Mouse (Mus musculus) midbrain, embryonic 12.5 days (tissue): ENCODE data around the gene Bcap29. TPM values are rescaled to one million over a fixed set of nuclear protein-coding genes. Genes with fewer than 3 reads are reported as not detected.

Experiments used
- ATAC-seq: fragments of 200-750 bp; cut with Nextera tagmentation; 2 replicates; pipeline ENCODE4 v1.8.0; 2017; ENCODE audit warnings: low read depth, moderate TSS enrichment, moderate library complexity; ENCODE audit not compliant: low FRiP score
- H3K27ac ChIP-seq: fragments of 300-500 bp; sonication (generic); replicated peaks from 2 replicates; pipeline ENCODE4 v1.5.1; 2016; ENCODE audit warnings: mild to moderate bottlenecking
- H3K27me3 ChIP-seq: fragments of 300-500 bp; sonication (generic); 2 replicates; pipeline ENCODE4 v1.6.1; 2016; ENCODE audit warnings: mild to moderate bottlenecking
- H3K36me3 ChIP-seq: fragments of 300-500 bp; sonication (generic); 2 replicates; pipeline ENCODE4 v1.6.1; 2016
- H3K4me1 ChIP-seq: fragments of 300-500 bp; sonication (generic); 2 replicates; pipeline ENCODE4 v1.6.1; 2016
- H3K4me2 ChIP-seq: fragments of 300-500 bp; sonication (generic); replicated peaks from 2 replicates; pipeline ENCODE4 v1.6.1; 2016; ENCODE audit warnings: mild to moderate bottlenecking, moderate library complexity
- H3K4me3 ChIP-seq: fragments of 300-500 bp; sonication (generic); 2 replicates; pipeline ENCODE4 v1.5.1; 2016; ENCODE audit warnings: mild to moderate bottlenecking
- H3K9ac ChIP-seq: fragments of 300-500 bp; sonication (generic); replicated peaks from 2 replicates; pipeline ENCODE4 v1.6.1; 2016; ENCODE audit warnings: mild to moderate bottlenecking, moderate library complexity
- H3K9me3 ChIP-seq: fragments of 300-500 bp; sonication (generic); 2 replicates; pipeline ENCODE4 v1.6.1; 2016; ENCODE audit warnings: mild to moderate bottlenecking
- WGBS: fragments of 180-500 bp; shearing (Covaris S2); methylation state at CpG from one replicate; pipeline ENCODE4 v1.1.7; 2016; 5-methylcytosine and 5-hydroxymethylcytosine counted together
- polyA plus RNA-seq: library from polyadenylated mRNA; unstranded; fragments of >200 nt; fragmentation: Nextera tagmentation; extraction: Ambion mirVana; gene quantifications from 2 replicates; pipeline ENCODE4 v1.2.1, GENCODE M21; 2016

Bcap29 gene
- polyA plus RNA-seq, 1 experiment from 2014 or later: 26.7 TPM

GRCm38 (mm10) chr12:31613353-31613752, 21.1 kb downstream of the Bcap29 start:
- ATAC-seq: no peak
- WGBS: 49% methylated on average over 4 of the region's 4 CpGs
- H3K9me3 ChIP-seq: no peaks in the 10 kb centered on the region
- no peak overlapping the region for H3K9ac ChIP-seq
- no peaks in the 10 kb centered on the region for H3K27me3 ChIP-seq
- H3K36me3 ChIP-seq: 0 out of 2 replicates have a peak, but pooled peaks cover 3% of the 10 kb centered on the region
- no peak overlapping the region for H3K4me2 ChIP-seq
- H3K27ac ChIP-seq: no peak overlapping the region
- no peak overlapping the region for H3K4me3 ChIP-seq
- no peaks in the 10 kb centered on the region for H3K4me1 ChIP-seq

- H3K4me2 ChIP-seq: no peak overlapping the region
- no peak overlapping the region for H3K4me3 ChIP-seq
- WGBS: 9% methylated on average over 3 of the region's 3 CpGs
- no peaks in the 10 kb centered on the region for H3K9me3 ChIP-seq
- no peak for ATAC-seq
- H3K36me3 ChIP-seq: no peaks in the 10 kb centered on the region
- H3K27ac ChIP-seq: no peak overlapping the region
- H3K9ac ChIP-seq: no peak overlapping the region
- H3K27me3 ChIP-seq: no peaks in the 10 kb centered on the region
- no peaks in the 10 kb centered on the region for H3K4me1 ChIP-seq
Observed at GRCm38 (mm10) chr12:31608138-31608537, 26.3 kb downstream of the Bcap29 start.

GRCm38 (mm10) chr12:31604894-31605293, 29.6 kb downstream of the Bcap29 start:
- no peak overlapping the region for H3K9ac ChIP-seq
- H3K27ac ChIP-seq: no peak overlapping the region
- H3K36me3 ChIP-seq: no peaks in the 10 kb centered on the region
- H3K27me3 ChIP-seq: no peaks in the 10 kb centered on the region
- WGBS: 85% methylated on average over 3 of the region's 3 CpGs
- H3K4me3 ChIP-seq: no peak overlapping the region
- H3K4me2 ChIP-seq: no peak overlapping the region
- H3K4me1 ChIP-seq: no peaks in the 10 kb centered on the region
- ATAC-seq: no peak
- H3K9me3 ChIP-seq: no peaks in the 10 kb centered on the region

DNA sequence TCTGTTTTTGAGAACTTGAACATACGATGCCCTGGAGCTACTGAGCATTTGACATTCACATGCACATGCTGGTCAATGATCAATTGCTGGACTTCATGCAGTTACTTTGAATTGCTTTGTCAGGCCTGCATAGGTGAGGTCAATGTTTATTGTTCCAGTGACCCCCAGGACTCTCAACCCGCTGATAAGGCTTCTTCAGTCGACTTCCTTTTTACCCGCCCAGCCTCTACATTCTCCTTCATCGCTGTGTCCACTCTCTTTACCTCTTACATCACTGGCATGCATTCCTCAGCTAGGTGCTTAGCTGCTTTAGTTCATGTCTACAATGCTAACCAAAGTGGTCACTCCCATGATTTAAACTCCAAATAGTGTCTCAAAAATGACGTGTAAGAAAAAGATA, 30.9 kb downstream of the Bcap29 start:
- H3K4me2 ChIP-seq: no peak overlapping the region
- H3K4me3 ChIP-seq: no peak overlapping the region
- 77% methylated on average over 6 of the region's 6 CpGs for WGBS
- no peaks in the 10 kb centered on the region for H3K27me3 ChIP-seq
- no peak overlapping the region for H3K27ac ChIP-seq
- ATAC-seq: no peak
- H3K36me3 ChIP-seq: no peaks in the 10 kb centered on the region
- no peak overlapping the region for H3K9ac ChIP-seq
- no peaks in the 10 kb centered on the region for H3K4me1 ChIP-seq
- no peaks in the 10 kb centered on the region for H3K9me3 ChIP-seq

- 70% methylated on average over 3 of the region's 3 CpGs for WGBS
- H3K36me3 ChIP-seq: no peaks in the 10 kb centered on the region
- no peak overlapping the region for H3K4me2 ChIP-seq
- H3K9me3 ChIP-seq: no peaks in the 10 kb centered on the region
- no peaks in the 10 kb centered on the region for H3K27me3 ChIP-seq
- H3K27ac ChIP-seq: no peak overlapping the region
- no peaks in the 10 kb centered on the region for H3K4me1 ChIP-seq
- no peak overlapping the region for H3K4me3 ChIP-seq
- no peak for ATAC-seq
- no peak overlapping the region for H3K9ac ChIP-seq
Observed at GRCm38 (mm10) chr12:31594296-31594695, 40.2 kb downstream of the Bcap29 start.

DNA sequence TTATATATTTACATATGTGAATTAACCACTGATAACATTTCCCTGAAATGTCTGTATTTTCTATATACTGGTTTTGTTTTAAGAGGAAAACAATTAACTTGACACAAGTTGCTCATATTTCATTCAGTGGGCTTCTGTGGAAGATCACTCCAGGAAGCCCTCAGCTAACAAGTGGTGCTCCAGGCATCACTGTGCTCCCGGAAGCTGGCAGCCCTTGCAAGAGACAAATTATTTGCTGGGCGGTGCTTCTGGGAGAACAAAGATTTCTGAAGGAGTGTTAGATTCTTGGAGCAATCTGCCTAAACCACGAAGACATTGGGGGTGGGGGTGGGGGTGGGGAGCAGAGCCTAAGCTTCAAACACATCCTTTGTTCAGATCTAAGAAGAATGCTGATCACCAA, 42.4 kb downstream of the Bcap29 start:
- ATAC-seq: no peak
- H3K4me1 ChIP-seq: no peaks in the 10 kb centered on the region
- WGBS: 39% methylated on average over 3 of the region's 3 CpGs

DNA sequence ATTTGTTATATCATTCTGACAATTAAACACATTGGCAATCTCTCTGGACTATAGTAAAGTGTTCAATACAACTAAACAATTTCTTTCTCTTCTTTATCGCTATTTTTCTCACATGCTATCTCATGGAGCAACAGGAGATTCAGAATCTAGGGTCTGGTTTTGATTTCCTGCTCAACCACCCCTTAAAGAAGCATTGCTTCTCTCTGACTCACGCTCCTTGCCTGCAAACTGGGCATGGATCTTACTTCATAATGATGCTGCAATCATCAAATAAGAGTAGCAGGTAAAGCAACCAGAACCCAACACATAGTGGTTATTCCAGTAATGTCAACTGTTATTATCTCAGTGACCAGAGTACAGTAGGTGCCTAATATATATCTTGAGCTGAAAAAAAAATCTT, 50.7 kb downstream of the Bcap29 start:
- no peak overlapping the region for H3K9ac ChIP-seq
- H3K27me3 ChIP-seq: no peaks in the 10 kb centered on the region
- no peak overlapping the region for H3K27ac ChIP-seq
- no peak overlapping the region for H3K4me3 ChIP-seq
- H3K36me3 ChIP-seq: no peaks in the 10 kb centered on the region
- no peak overlapping the region for H3K4me2 ChIP-seq
- H3K9me3 ChIP-seq: no peaks in the 10 kb centered on the region
- 89% methylated on average over 2 of the region's 2 CpGs for WGBS
- ATAC-seq: no peak
- H3K4me1 ChIP-seq: peaks cover 10% of the 10 kb centered on the region; the same call in 1 of the 2 replicates

More for the DNA sequence above, 42.4 kb downstream of the Bcap29 start:
- no peak overlapping the region for H3K9ac ChIP-seq
- no peak overlapping the region for H3K27ac ChIP-seq
- no peaks in the 10 kb centered on the region for H3K27me3 ChIP-seq
- H3K4me3 ChIP-seq: no peak overlapping the region
- H3K9me3 ChIP-seq: no peaks in the 10 kb centered on the region
- no peaks in the 10 kb centered on the region for H3K36me3 ChIP-seq
- no peak overlapping the region for H3K4me2 ChIP-seq

DNA sequence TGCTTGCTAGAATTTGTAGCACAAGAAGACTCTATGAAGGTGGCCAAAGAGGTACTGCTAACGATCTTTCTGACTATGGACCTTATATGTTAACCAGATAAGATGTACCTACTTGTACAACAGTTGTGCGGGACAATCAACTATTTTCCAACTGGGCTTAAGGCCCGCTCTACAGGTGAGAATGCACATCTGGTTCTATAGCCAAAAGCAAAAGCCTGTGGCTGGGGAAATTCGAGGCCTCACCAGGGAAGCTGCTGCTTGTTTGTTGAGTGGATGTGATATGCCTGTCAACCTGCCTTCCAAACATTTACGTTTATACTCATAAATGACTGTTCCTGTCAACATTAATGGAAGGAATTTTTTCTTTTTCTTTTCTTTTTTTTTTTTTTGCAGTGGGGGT, 52.4 kb downstream of the Bcap29 start:
- Histone ChIP-seq H3K36me3 (no peaks in the 10 kb centered on the region), H3K4me1 (peaks cover 10% of the 10 kb centered on the region; the same call in 1 of the 2 replicates), H3K4me2 (no peak overlapping the region), H3K9me3 (no peaks in the 10 kb centered on the region), H3K27ac (no peak overlapping the region), H3K27me3 (no peaks in the 10 kb centered on the region), H3K4me3 (no peak overlapping the region), H3K9ac (no peak overlapping the region)
- no peak for ATAC-seq
- 93% methylated on average over 5 of the region's 5 CpGs for WGBS

- Histone ChIP-seq H3K27me3 (no peaks in the 10 kb centered on the region), H3K9me3 (no peaks in the 10 kb centered on the region), H3K4me1 (peaks cover 10% of the 10 kb centered on the region; the same call in 1 of the 2 replicates), H3K36me3 (no peaks in the 10 kb centered on the region), H3K27ac (no peak overlapping the region), H3K4me2 (no peak overlapping the region), H3K4me3 (no peak overlapping the region), H3K9ac (no peak overlapping the region)
- no peak for ATAC-seq
- 48% methylated on average over 7 of the region's 7 CpGs for WGBS
Observed at GRCm38 (mm10) chr12:31581319-31581810, 53.1 kb downstream of the Bcap29 start.

GRCm38 (mm10) chr12:31580634-31581318, 53.7 kb downstream of the Bcap29 start:
- no peak overlapping the region for H3K4me2 ChIP-seq
- no peak overlapping the region for H3K4me3 ChIP-seq
- H3K4me1 ChIP-seq: peaks cover 10% of the 10 kb centered on the region; the same call in 1 of the 2 replicates
- no peak overlapping the region for H3K9ac ChIP-seq
- no peaks in the 10 kb centered on the region for H3K36me3 ChIP-seq
- peak; percentile 88 for ATAC-seq
- no peaks in the 10 kb centered on the region for H3K9me3 ChIP-seq
- H3K27me3 ChIP-seq: no peaks in the 10 kb centered on the region
- no peak overlapping the region for H3K27ac ChIP-seq
- 82% methylated on average over 5 of the region's 5 CpGs for WGBS

GRCm38 (mm10) chr12:31578691-31579476, 55.6 kb downstream of the Bcap29 start:
- H3K27ac ChIP-seq: no peak overlapping the region
- WGBS: 91% methylated on average over 8 of the region's 8 CpGs
- H3K9me3 ChIP-seq: no peaks in the 10 kb centered on the region
- peaks cover 10% of the 10 kb centered on the region; the same call in 1 of the 2 replicates for H3K4me1 ChIP-seq
- H3K4me3 ChIP-seq: no peak overlapping the region
- no peak overlapping the region for H3K4me2 ChIP-seq
- ATAC-seq: no peak
- no peaks in the 10 kb centered on the region for H3K36me3 ChIP-seq
- H3K27me3 ChIP-seq: no peaks in the 10 kb centered on the region
- no peak overlapping the region for H3K9ac ChIP-seq

DNA sequence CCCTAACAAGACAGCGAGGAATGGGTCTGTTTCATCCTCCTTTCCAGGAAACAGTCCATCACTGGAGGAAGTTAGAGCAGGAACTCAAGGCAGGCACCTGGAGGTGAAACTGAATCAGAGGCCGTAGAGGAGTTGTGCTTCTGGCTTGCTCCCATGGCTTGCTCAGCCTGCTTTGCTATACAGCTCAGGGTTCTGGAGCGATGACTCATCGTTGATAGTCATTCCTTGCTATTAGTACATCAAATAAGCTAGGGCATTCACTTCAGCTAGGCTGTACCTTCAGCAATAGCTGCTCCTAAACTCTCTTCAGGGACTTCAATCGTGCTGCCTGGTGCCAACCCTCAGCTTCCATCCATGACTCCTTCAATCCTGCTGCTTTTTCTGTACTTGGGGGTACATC, 60.0 kb downstream of the Bcap29 start:
- H3K27ac ChIP-seq: no peak overlapping the region
- H3K4me2 ChIP-seq: no peak overlapping the region
- no peak overlapping the region for H3K9ac ChIP-seq
- no peak overlapping the region for H3K4me3 ChIP-seq
- no peaks in the 10 kb centered on the region; the same call in 1 of the 2 replicates for H3K27me3 ChIP-seq
- H3K36me3 ChIP-seq: no peaks in the 10 kb centered on the region
- no peak for ATAC-seq
- 91% methylated on average over 5 of the region's 5 CpGs for WGBS
- H3K4me1 ChIP-seq: no peaks in the 10 kb centered on the region
- H3K9me3 ChIP-seq: no peaks in the 10 kb centered on the region
